Comparison of ENCODE assay signal across 17 mouse cellular contexts in genomic region chr5:124812466-124812865, GRCm38 (mm10). TPM values are rescaled to one million over a fixed set of nuclear protein-coding genes. Genes with fewer than 3 reads are reported as not detected.
DNase-seq lines count a peak whose midpoint lies in the region; TF ChIP-seq lines count a peak whose summit lies in the region.
"Had no signal": no experiment of that assay in that cellular context is flagged by ENCODE, and none has a peak within 500 bp of the region (broad histone marks: within the 10 kb centered on the region; RNA-seq: fewer than 3 reads in every experiment).

No protein-coding gene starts in this region.

- H3K4me3 ChIP-seq in gastrocnemius, adult 2 months, result no peak overlapping the region
- H3K4me3 ChIP-seq: embryonic facial prominence, embryonic 13.5 days; embryonic facial prominence, embryonic 15.5 days; erythroblast, embryonic 14.5 days; forebrain, embryonic 10.5 days; forebrain, embryonic 12.5 days had no signal

- intact Hi-C loops in gastrocnemius, adult 2 months (cut with DNase I), result no loop called here
- intact Hi-C loops in gastrocnemius, postnatal 36 days (cut with DNase I), result no loop called here

- DNase-seq in cerebellum, postnatal 10 days, result peak; percentile 75 to 85
- no peak for DNase-seq in cerebellum, adult 9-11 months
- DNase-seq in gastrocnemius, adult 2 months, result peak; percentile 13
- DNase-seq in gastrocnemius, postnatal 36 days, result no peak
- DNase-seq: adrenal gland, adult 2 months; adrenal gland, postnatal 10 days; adrenal gland, postnatal 25 days; cerebellum, adult 11 months; cerebellum, adult 18-20 months; cerebellum, postnatal 25 days; embryo, embryonic 11 days had no signal

- TF ChIP-seq CTCF in gastrocnemius, adult 2 months (IDR thresholded peaks at IDR 0.05), result no peak

- no peak overlapping the region for H3K27ac ChIP-seq in gastrocnemius, adult 2 months
- H3K27ac ChIP-seq: embryonic facial prominence, embryonic 13.5 days; embryonic facial prominence, embryonic 15.5 days; forebrain, embryonic 10.5 days; forebrain, embryonic 12.5 days had no signal

RNA-seq across cellular contexts. Expression of gene Ccdc92, which starts 49.8 kb away (rescaled TPM):
- total RNA-seq in gastrocnemius, adult 2 months (2021), result under 1 TPM; 0.45 to 0.64 TPM
- under 1 TPM; 0.10 to 0.27 TPM for total RNA-seq in gastrocnemius, postnatal 36 days (2021)
- total RNA-seq: common myeloid progenitor, adult 5-6 weeks had no signal

RNA-seq across cellular contexts. Expression of gene Zfp664, which starts 50.0 kb away (rescaled TPM):
- 10 to 100 TPM; 17.0 to 21.8 TPM for total RNA-seq in gastrocnemius, adult 2 months (2021)
- total RNA-seq in gastrocnemius, postnatal 36 days (2021), result 10 to 100 TPM; 18.9 to 20.0 TPM

Comparison
In these comparisons a context has a peak if more than half of its experiments do, and no peak if none do; other contexts are left out.
1. DNase-seq: peak in cerebellum, postnatal 10 days (2 of 2) and gastrocnemius, adult 2 months (single experiment); none in cerebellum, adult 9-11 months (single experiment) and gastrocnemius, postnatal 36 days (0 of 2).